Mouse (Mus musculus): ENCODE data around the gene Tpst1.

DNA sequence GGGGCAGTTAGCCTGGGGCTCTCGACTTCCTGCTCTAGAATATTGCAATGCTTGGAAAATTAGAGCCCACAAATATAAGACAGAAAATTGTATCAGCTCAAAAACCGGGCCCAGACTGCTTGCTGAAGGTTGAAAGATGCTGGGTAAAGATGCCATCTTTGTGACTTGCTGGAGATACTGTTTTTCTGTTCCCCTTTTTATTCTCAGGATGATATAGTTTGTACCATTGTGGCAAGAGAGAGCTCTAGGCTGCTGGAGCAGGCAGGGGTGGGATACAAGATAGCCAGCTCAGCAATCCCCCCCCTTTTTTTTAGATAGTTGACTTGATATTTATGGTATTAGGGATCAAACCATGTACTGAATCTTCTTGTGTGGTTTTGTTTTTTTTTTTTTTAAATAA, 81.2 kb downstream of the Tpst1 start:
- no peak for TF ChIP-seq POLR2A (IDR thresholded peaks at IDR 0.05; ENCODE audit: extremely low read depth, insufficient read depth, low read length)
- no peak for TF ChIP-seq CTCF (IDR thresholded peaks at IDR 0.05; ENCODE audit: extremely low read depth, insufficient read depth, low read length)

Data from cortical plate, adult 2 months (tissue).